Mouse (Mus musculus) monocyte, adult 2 months (primary cell): ENCODE measurements around the gene Copg2.

Experiments
- DNase-seq, 2 experiments: peaks; one replicate each; pipeline ENCODE4 v3.0.0; 2022; ENCODE audit warnings: low spot score in 2 of 2, low read depth in 1 of 2

The Copg2 gene

GRCm38 (mm10) chr6:30734988-30735727 lies 161.4 kb downstream of the Copg2 start:
- no peak for DNase-seq

- no peak for DNase-seq
Measured at GRCm38 (mm10) chr6:30734465-30734864, 162.1 kb downstream of the Copg2 start.

- no peak for DNase-seq
Measured at GRCm38 (mm10) chr6:30732571-30733130, 163.9 kb downstream of the Copg2 start.

GRCm38 (mm10) chr6:30730301-30730971 lies 166.2 kb downstream of the Copg2 start:
- DNase-seq: no peak

GRCm38 (mm10) chr6:30723331-30723730 lies 173.3 kb downstream of the Copg2 start, which contains the start of gene Mest:
Mest (plus strand) TSS chr6:30723547.
- no peak for DNase-seq

- no peak for DNase-seq
Measured at GRCm38 (mm10) chr6:30722385-30723164, 174.0 kb downstream of the Copg2 start.

- DNase-seq: no peak
Measured at GRCm38 (mm10) chr6:30716796-30717195, 179.8 kb downstream of the Copg2 start.

GRCm38 (mm10) chr6:30714891-30715471 lies 181.6 kb downstream of the Copg2 start:
- no peak for DNase-seq

- DNase-seq: no peak
Measured at GRCm38 (mm10) chr6:30713896-30714295, 182.7 kb downstream of the Copg2 start.

- DNase-seq: no peak
Measured at GRCm38 (mm10) chr6:30713455-30713854, 183.1 kb downstream of the Copg2 start.

GRCm38 (mm10) chr6:30712484-30712883 lies 184.1 kb downstream of the Copg2 start:
- DNase-seq: no peak

GRCm38 (mm10) chr6:30711365-30711763 lies 185.2 kb downstream of the Copg2 start:
- DNase-seq: no peak

- no peak for DNase-seq
Measured at GRCm38 (mm10) chr6:30710371-30711364, 185.9 kb downstream of the Copg2 start.

GRCm38 (mm10) chr6:30709115-30709514 lies 187.5 kb downstream of the Copg2 start:
- no peak for DNase-seq

- no peak for DNase-seq
Measured at GRCm38 (mm10) chr6:30703977-30704602, 192.5 kb downstream of the Copg2 start.

GRCm38 (mm10) chr6:30703476-30703875 lies 193.1 kb downstream of the Copg2 start:
- no peak for DNase-seq

GRCm38 (mm10) chr6:30702881-30703280 lies 193.7 kb downstream of the Copg2 start:
- DNase-seq: no peak

GRCm38 (mm10) chr6:30700182-30700581 lies 196.4 kb downstream of the Copg2 start:
- DNase-seq: no peak

GRCm38 (mm10) chr6:30698036-30698435 lies 198.6 kb downstream of the Copg2 start:
- DNase-seq: no peak
